Mouse (Mus musculus): ENCODE measurements around the gene Golgb1. TPM values are rescaled to one million over a fixed set of nuclear protein-coding genes. Genes with fewer than 3 reads are reported as not detected.

Gene Golgb1
- total and polyA plus RNA-seq, 3 experiments: 16.8 to 35.0 (median 34.1) TPM

GRCm38 (mm10) chr16:36921980-36922379 is 47.0 kb downstream of the Golgb1 start:
- TF ChIP-seq JUND (IDR thresholded peaks at IDR 0.05; ENCODE audit: low read depth, low read length) (no peak), GABPA (IDR thresholded peaks at IDR 0.05; ENCODE audit: low read depth, low read length) (no peak), SMC3 (IDR thresholded peaks at IDR 0.05; ENCODE audit: low read depth, low read length) (no peak), TBP (IDR thresholded peaks at IDR 0.05; ENCODE audit: low read depth, low read length) (no peak), USF1 (IDR thresholded peaks at IDR 0.05; ENCODE audit: low read depth, low read length) (no peak), TAL1 (IDR thresholded peaks at IDR 0.05; ENCODE audit: low read length) (no peak), GATA1 (IDR thresholded peaks at IDR 0.05; ENCODE audit: low read depth, low read length) (no peak), MAX (IDR thresholded peaks at IDR 0.05; ENCODE audit: low read length) (no peak), RCOR1 (IDR thresholded peaks at IDR 0.05; ENCODE audit: low read depth, low read length) (no peak), E2F4 (IDR thresholded peaks at IDR 0.05; ENCODE audit: borderline replicate concordance, low read depth, low read length) (no peak), ETS1 (IDR thresholded peaks at IDR 0.05; ENCODE audit: low read depth, low read length) (no peak), KAT2A (conservative IDR thresholded peaks at IDR 0.05; ENCODE audit: low read depth, low read length) (no peak), MXI1 (IDR thresholded peaks at IDR 0.05; ENCODE audit: low read depth, low read length) (no peak), POLR2AphosphoS2 (IDR thresholded peaks at IDR 0.05; ENCODE audit: low read length) (no peak), USF2 (IDR thresholded peaks at IDR 0.05; ENCODE audit: borderline replicate concordance in 1 of 2, insufficient read depth in 1 of 2, low read depth in 1 of 2, low read length in 2 of 2) (no peak), BHLHE40 (IDR thresholded peaks at IDR 0.05; ENCODE audit: borderline replicate concordance, low read depth, low read length) (no peak), UBTF (IDR thresholded peaks at IDR 0.05; ENCODE audit: borderline replicate concordance, insufficient read depth, low read depth, low read length) (no peak), HCFC1 (IDR thresholded peaks at IDR 0.05; ENCODE audit: low read depth, low read length) (no peak), RAD21 (IDR thresholded peaks at IDR 0.05; ENCODE audit: low read depth, low read length) (no peak)
- no peak overlapping the region for H3K27ac ChIP-seq (ENCODE audit: control insufficient read depth, low read depth, low read length)
- no peak overlapping the region for H3K9ac ChIP-seq (ENCODE audit: control insufficient read depth, low read depth, low read length, poor library complexity, severe bottlenecking)
- H3K4me1 ChIP-seq (ENCODE audit: control insufficient read depth in 1 of 2, insufficient read depth in 2 of 2, low read length in 2 of 2): no peaks in the 10 kb centered on the region
- no peak for DNase-seq (ENCODE audit: low read depth, low spot score)
- H3K36me3 ChIP-seq (ENCODE audit: control insufficient read depth in 1 of 2, insufficient read depth in 2 of 2, low read length in 2 of 2): peaks cover 0 to 2% of the 10 kb centered on the region in 2 experiments; a peak in 1 of 4 replicates
- no peak overlapping the region for H3K4me3 ChIP-seq (ENCODE audit: control insufficient read depth in 1 of 2, insufficient read depth in 1 of 2, low read depth in 2 of 2, low read length in 2 of 2)
- no peaks in the 10 kb centered on the region for H3K79me2 ChIP-seq (ENCODE audit: control insufficient read depth, insufficient read depth, low read length, poor library complexity)
- no peaks in the 10 kb centered on the region for H3K9me3 ChIP-seq (replicated peaks; ENCODE audit: insufficient read depth, low read length)
- H3K27me3 ChIP-seq (ENCODE audit: control insufficient read depth in 1 of 2, insufficient read depth in 2 of 2, low read length in 2 of 2): no peaks in the 10 kb centered on the region

GRCm38 (mm10) chr16:36924312-36924711 is 49.4 kb downstream of the Golgb1 start:
- Histone ChIP-seq H3K36me3 (ENCODE audit: control insufficient read depth in 1 of 2, insufficient read depth in 2 of 2, low read length in 2 of 2) (peaks cover 0 to 2% of the 10 kb centered on the region in 2 experiments; a peak in 1 of 4 replicates), H3K27me3 (ENCODE audit: control insufficient read depth in 1 of 2, insufficient read depth in 2 of 2, low read length in 2 of 2) (no peaks in the 10 kb centered on the region), H3K4me1 (ENCODE audit: control insufficient read depth in 1 of 2, insufficient read depth in 2 of 2, low read length in 2 of 2) (no peaks in the 10 kb centered on the region), H3K4me3 (ENCODE audit: control insufficient read depth in 1 of 2, insufficient read depth in 1 of 2, low read depth in 2 of 2, low read length in 2 of 2) (no peak overlapping the region), H3K9ac (ENCODE audit: control insufficient read depth, low read depth, low read length, poor library complexity, severe bottlenecking) (no peak overlapping the region), H3K27ac (ENCODE audit: control insufficient read depth, low read depth, low read length) (no peak overlapping the region), H3K9me3 (replicated peaks; ENCODE audit: insufficient read depth, low read length) (no peaks in the 10 kb centered on the region), H3K79me2 (ENCODE audit: control insufficient read depth, insufficient read depth, low read length, poor library complexity) (no peaks in the 10 kb centered on the region)
- TF ChIP-seq SIN3A (IDR thresholded peaks at IDR 0.05; ENCODE audit: low read length): no peak
- no peak for TF ChIP-seq ETS1 (IDR thresholded peaks at IDR 0.05; ENCODE audit: low read depth, low read length)
- no peak for TF ChIP-seq TCF12 (IDR thresholded peaks at IDR 0.05; ENCODE audit: low read depth, low read length)
- no peak for DNase-seq (ENCODE audit: low read depth, low spot score)

Measured in MEL (cell line).